Comparison of ENCODE assay signal across 19 mouse cellular contexts in the genomic region with DNA sequence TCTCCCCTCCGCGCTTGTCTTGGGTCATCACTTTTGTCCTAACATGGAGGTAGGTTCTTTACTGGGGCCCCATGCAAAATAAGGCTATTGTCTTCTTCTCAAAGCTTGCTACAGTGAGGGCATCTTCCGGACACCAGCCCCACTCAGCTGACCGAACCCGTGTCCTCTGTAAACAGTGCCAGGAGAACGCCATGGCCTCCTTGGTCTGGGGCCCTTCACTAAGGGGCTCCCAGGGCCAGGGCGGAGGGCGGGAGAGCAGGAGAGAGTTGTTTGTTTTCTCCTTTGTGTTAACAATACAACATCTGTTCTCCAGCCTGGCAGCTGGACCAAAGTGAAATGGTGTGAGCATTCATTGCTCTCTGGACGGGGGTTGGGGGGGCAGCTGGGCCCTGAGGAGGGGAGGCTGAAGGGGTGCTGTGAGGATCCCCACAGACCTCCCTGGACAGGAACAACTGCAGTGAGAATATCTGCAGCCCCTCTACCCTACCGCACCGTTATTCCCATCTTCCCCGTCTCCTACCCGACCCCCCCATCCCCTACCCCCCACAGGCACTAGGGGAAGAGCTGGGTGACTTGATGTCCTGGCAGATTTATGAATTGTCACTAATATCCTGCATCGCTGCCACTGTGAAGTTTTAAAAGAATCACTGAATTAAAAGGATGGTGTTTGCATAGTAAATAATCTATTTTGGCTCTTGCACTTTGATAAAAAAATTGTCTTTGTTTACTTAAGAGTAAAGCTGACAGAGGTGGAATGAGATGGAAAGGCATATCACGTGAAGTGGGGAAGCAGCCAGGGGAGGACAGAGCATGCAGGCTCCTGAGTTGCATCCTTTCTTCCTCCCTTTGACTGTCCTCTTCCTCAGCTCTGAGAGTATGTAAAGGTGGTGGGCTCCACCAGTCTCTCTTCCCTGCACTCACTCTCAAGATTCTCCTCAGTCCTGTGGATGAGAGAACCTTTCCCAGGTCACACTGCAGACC.
DNase-seq lines count a peak whose midpoint lies in the region; TF ChIP-seq lines count a peak whose summit lies in the region.
"Had no signal": no experiment of that assay in that cellular context is flagged by ENCODE, and none has a peak within 500 bp of the region (broad histone marks: within the 10 kb centered on the region; RNA-seq: fewer than 3 reads in every experiment).

No protein-coding gene starts in this region.

- TF ChIP-seq POLR2A in cerebellum, adult 2 months (IDR thresholded peaks at IDR 0.05; ENCODE audit: borderline replicate concordance, insufficient read depth, low read length): no peak
- no peak for TF ChIP-seq POLR2A in olfactory bulb, adult 2 months (IDR thresholded peaks at IDR 0.05; ENCODE audit: insufficient read depth, low read depth, low read length)

- 56% methylated on average over 15 of the region's 15 CpGs for WGBS in cerebellum, adult 2 months
- 79% methylated on average over 15 of the region's 15 CpGs for WGBS in olfactory bulb, adult 2 months

- H3K27me3 ChIP-seq in cerebellum, adult 2 months (ENCODE audit: control insufficient read depth, insufficient read depth, low read length): no peaks in the 10 kb centered on the region
- H3K27me3 ChIP-seq: forebrain, embryonic 13.5 days; heart, embryonic 12.5 days; limb, embryonic 15.5 days; Patski had no signal

- DNase-seq in cerebellum, adult 2 months: peak in 1 of 2 experiments; percentile 35
- DNase-seq in cerebellum, postnatal 36 days: no peak
- DNase-seq in layer of hippocampus, adult 8-10 months (ENCODE audit: low spot score in 2 of 2): peak; percentile 40 to 61
- DNase-seq in layer of hippocampus, adult 9-10 months (ENCODE audit: low spot score): no peak
- DNase-seq in retina, postnatal 1 day: peak; percentile 59
- no peak for DNase-seq in retina, embryonic 14.5 days (ENCODE audit: low spot score)
- no peak for DNase-seq in kidney, postnatal 10 days
- DNase-seq: adrenal gland, postnatal 14 days; heart, postnatal 36 days; kidney, adult 18-20 months; kidney, postnatal 25 days; lung, adult 2 months; thymus, postnatal 14 days had no signal

- H3K4me3 ChIP-seq in cerebellum, adult 2 months (replicated peaks; ENCODE audit: insufficient read depth, low read depth, low read length): no peak overlapping the region
- H3K4me3 ChIP-seq in olfactory bulb, adult 2 months (ENCODE audit: insufficient read depth, low read depth, low read length): no peak overlapping the region
- H3K4me3 ChIP-seq: forebrain, embryonic 13.5 days; heart, embryonic 12.5 days; limb, embryonic 15.5 days had no signal

- H3K4me1 ChIP-seq in cerebellum, adult 2 months (ENCODE audit: control insufficient read depth, insufficient read depth, low read length): no peaks in the 10 kb centered on the region
- H3K4me1 ChIP-seq in olfactory bulb, adult 2 months (ENCODE audit: control insufficient read depth, insufficient read depth, low read length): 0 out of 2 replicates have a peak, but pooled peaks cover 3% of the 10 kb centered on the region
- H3K4me1 ChIP-seq: forebrain, embryonic 13.5 days; heart, embryonic 12.5 days; limb, embryonic 15.5 days had no signal

- no peak for TF ChIP-seq CTCF in cerebellum, adult 2 months (IDR thresholded peaks at IDR 0.05; ENCODE audit: borderline replicate concordance, insufficient read depth, low read depth, low read length)
- no peak for TF ChIP-seq CTCF in olfactory bulb, adult 2 months (IDR thresholded peaks at IDR 0.05; ENCODE audit: insufficient read depth, low read depth, low read length)

- H3K27ac ChIP-seq in cerebellum, adult 2 months (ENCODE audit: insufficient read depth, low read length): peak overlapping the region; percentile 72; the same call in 1 of the 2 replicates
- 0 out of 2 replicates have a peak overlapping the region, but pooled peaks have one; percentile 52 for H3K27ac ChIP-seq in olfactory bulb, adult 2 months (ENCODE audit: insufficient read depth, low read depth, low read length)
- H3K27ac ChIP-seq: forebrain, embryonic 13.5 days; limb, embryonic 15.5 days; stomach, postnatal 0 days had no signal

Comparison
In these comparisons a context has a peak if more than half of its experiments do, and no peak if none do; other contexts are left out.
1. DNase-seq: peak in layer of hippocampus, adult 8-10 months (2 of 2) and retina, postnatal 1 day (single experiment); none in cerebellum, postnatal 36 days (0 of 2), layer of hippocampus, adult 9-10 months (single experiment), retina, embryonic 14.5 days (single experiment) and kidney, postnatal 10 days (single experiment).